ENCODE assay signal across 23 mouse cellular contexts in genomic region chr15:83663066-83663465, GRCm38 (mm10).
DNase-seq lines count a peak whose midpoint lies in the region; ATAC-seq lines count a peak whose summit lies in the region.
"Had no signal": no experiment of that assay in that cellular context is flagged by ENCODE, and none has a peak within 500 bp of the region (broad histone marks: within the 10 kb centered on the region; RNA-seq: fewer than 3 reads in every experiment).

No protein-coding gene starts in this region.

- H3K36me3 ChIP-seq in hindbrain, embryonic 10.5 days, result peaks cover 37% of the 10 kb centered on the region
- no peaks in the 10 kb centered on the region for H3K36me3 ChIP-seq in hindbrain, embryonic 14.5 days (replicated peaks; ENCODE audit: control insufficient read depth, insufficient read depth)
- H3K36me3 ChIP-seq in midbrain, embryonic 10.5 days, result peaks cover 27% of the 10 kb centered on the region
- no peaks in the 10 kb centered on the region for H3K36me3 ChIP-seq in midbrain, embryonic 16.5 days (ENCODE audit: control insufficient read depth, insufficient read depth, low read length)
- H3K36me3 ChIP-seq: embryonic facial prominence, embryonic 13.5 days; embryonic facial prominence, embryonic 15.5 days; forebrain, embryonic 12.5 days had no signal

- peak; percentile 33 for DNase-seq in hindbrain, embryonic 10.5 days (ENCODE audit: low spot score)
- no peak for DNase-seq in hindbrain, embryonic 14.5 days (ENCODE audit: low spot score)
- no peak for DNase-seq in midbrain, embryonic 10.5 days (ENCODE audit: low spot score)
- peak; percentile 13 for DNase-seq in retina, embryonic 14.5 days (ENCODE audit: low spot score)
- no peak for DNase-seq in retina, postnatal 1 day
- DNase-seq: adrenal gland, adult 2 months; adrenal gland, postnatal 10 days; adrenal gland, postnatal 25 days; cerebellum, adult 11 months; cerebellum, adult 18-20 months; cerebellum, adult 8-10 months; cerebellum, adult 9-11 months; cerebellum, postnatal 14 days; cerebellum, postnatal 36 days; embryo, embryonic 11 days had no signal

- H3K27ac ChIP-seq in hindbrain, embryonic 10.5 days, result peak overlapping the region; percentile 54; the same call in 1 of the 2 replicates
- no peak overlapping the region for H3K27ac ChIP-seq in hindbrain, embryonic 14.5 days
- H3K27ac ChIP-seq in midbrain, embryonic 10.5 days (replicated peaks), result 0 out of 2 replicates have a peak overlapping the region, but pooled peaks have one; percentile 20
- H3K27ac ChIP-seq in midbrain, embryonic 16.5 days (ENCODE audit: low read length), result no peak overlapping the region
- H3K27ac ChIP-seq: embryonic facial prominence, embryonic 13.5 days; embryonic facial prominence, embryonic 15.5 days; forebrain, embryonic 12.5 days had no signal

- H3K9ac ChIP-seq in hindbrain, embryonic 14.5 days, result no peak overlapping the region
- no peak overlapping the region for H3K9ac ChIP-seq in midbrain, embryonic 16.5 days (ENCODE audit: low read depth, low read length)
- H3K9ac ChIP-seq: embryonic facial prominence, embryonic 13.5 days; embryonic facial prominence, embryonic 15.5 days; forebrain, embryonic 12.5 days had no signal

- H3K9me3 ChIP-seq in hindbrain, embryonic 10.5 days, result no peaks in the 10 kb centered on the region
- no peaks in the 10 kb centered on the region for H3K9me3 ChIP-seq in hindbrain, embryonic 14.5 days (ENCODE audit: control insufficient read depth, low read length)
- no peaks in the 10 kb centered on the region for H3K9me3 ChIP-seq in midbrain, embryonic 10.5 days (replicated peaks)
- no peaks in the 10 kb centered on the region for H3K9me3 ChIP-seq in midbrain, embryonic 16.5 days (replicated peaks; ENCODE audit: control insufficient read depth, low read length, poor library complexity, severe bottlenecking)
- H3K9me3 ChIP-seq: embryonic facial prominence, embryonic 13.5 days; embryonic facial prominence, embryonic 15.5 days; forebrain, embryonic 10.5 days; forebrain, embryonic 12.5 days had no signal

- 34% methylated on average over 4 of the region's 4 CpGs for WGBS in hindbrain, embryonic 10.5 days
- 22% methylated on average over 4 of the region's 4 CpGs for WGBS in hindbrain, embryonic 14.5 days
- 39% methylated on average over 4 of the region's 4 CpGs for WGBS in midbrain, embryonic 10.5 days
- WGBS in midbrain, embryonic 16.5 days, result 30% methylated on average over 4 of the region's 4 CpGs

- H3K4me3 ChIP-seq in hindbrain, embryonic 10.5 days, result no peak overlapping the region
- no peak overlapping the region for H3K4me3 ChIP-seq in hindbrain, embryonic 14.5 days (replicated peaks; ENCODE audit: low read length)
- peak overlapping the region; percentile 4; the same call in 1 of the 2 replicates for H3K4me3 ChIP-seq in midbrain, embryonic 10.5 days
- no peak overlapping the region for H3K4me3 ChIP-seq in midbrain, embryonic 16.5 days (ENCODE audit: low read depth, low read length)
- H3K4me3 ChIP-seq: embryonic facial prominence, embryonic 13.5 days; embryonic facial prominence, embryonic 15.5 days; erythroblast, embryonic 14.5 days; forebrain, embryonic 10.5 days; forebrain, embryonic 12.5 days had no signal

- H3K4me2 ChIP-seq in hindbrain, embryonic 14.5 days (replicated peaks), result no peak overlapping the region
- H3K4me2 ChIP-seq in midbrain, embryonic 16.5 days (ENCODE audit: low read length), result no peak overlapping the region
- H3K4me2 ChIP-seq: embryonic facial prominence, embryonic 13.5 days; embryonic facial prominence, embryonic 15.5 days; forebrain, embryonic 12.5 days had no signal

- peaks cover 4% of the 10 kb centered on the region; the same call in 1 of the 2 replicates for H3K27me3 ChIP-seq in hindbrain, embryonic 10.5 days (ENCODE audit: insufficient read depth, poor library complexity, severe bottlenecking)
- H3K27me3 ChIP-seq in hindbrain, embryonic 14.5 days (ENCODE audit: control insufficient read depth, insufficient read depth, low read length), result no peaks in the 10 kb centered on the region
- peaks cover 68% of the 10 kb centered on the region for H3K27me3 ChIP-seq in midbrain, embryonic 10.5 days (ENCODE audit: low read depth, poor library complexity, severe bottlenecking)
- no peaks in the 10 kb centered on the region for H3K27me3 ChIP-seq in midbrain, embryonic 16.5 days (ENCODE audit: control insufficient read depth, insufficient read depth, low read depth, low read length)
- H3K27me3 ChIP-seq: embryonic facial prominence, embryonic 13.5 days; forebrain, embryonic 12.5 days had no signal

- peaks cover 88% of the 10 kb centered on the region for H3K4me1 ChIP-seq in hindbrain, embryonic 10.5 days (replicated peaks)
- H3K4me1 ChIP-seq in hindbrain, embryonic 14.5 days (replicated peaks; ENCODE audit: control insufficient read depth, insufficient read depth, low read length), result no peaks in the 10 kb centered on the region
- peaks cover 76% of the 10 kb centered on the region for H3K4me1 ChIP-seq in midbrain, embryonic 10.5 days
- no peaks in the 10 kb centered on the region for H3K4me1 ChIP-seq in midbrain, embryonic 16.5 days (ENCODE audit: control insufficient read depth, insufficient read depth, low read length)
- H3K4me1 ChIP-seq: embryonic facial prominence, embryonic 15.5 days had no signal

- no peak for ATAC-seq in hindbrain, embryonic 14.5 days (ENCODE audit: low FRiP score)
- no peak for ATAC-seq in midbrain, embryonic 16.5 days
- ATAC-seq: forebrain, embryonic 14.5 days; forebrain, embryonic 16.5 days had no signal

Comparison
In these comparisons a context has a peak if more than half of its experiments do, and no peak if none do; other contexts are left out.
1. DNase-seq: peak in hindbrain, embryonic 10.5 days (single experiment) and retina, embryonic 14.5 days (single experiment); none in hindbrain, embryonic 14.5 days (single experiment), midbrain, embryonic 10.5 days (single experiment) and retina, postnatal 1 day (single experiment).
2. H3K27ac ChIP-seq: peak in hindbrain, embryonic 10.5 days (single experiment) and midbrain, embryonic 10.5 days (single experiment); none in hindbrain, embryonic 14.5 days (single experiment) and midbrain, embryonic 16.5 days (single experiment).